Comparison of ENCODE assay signal across 8 mouse cellular contexts in the genomic region with DNA sequence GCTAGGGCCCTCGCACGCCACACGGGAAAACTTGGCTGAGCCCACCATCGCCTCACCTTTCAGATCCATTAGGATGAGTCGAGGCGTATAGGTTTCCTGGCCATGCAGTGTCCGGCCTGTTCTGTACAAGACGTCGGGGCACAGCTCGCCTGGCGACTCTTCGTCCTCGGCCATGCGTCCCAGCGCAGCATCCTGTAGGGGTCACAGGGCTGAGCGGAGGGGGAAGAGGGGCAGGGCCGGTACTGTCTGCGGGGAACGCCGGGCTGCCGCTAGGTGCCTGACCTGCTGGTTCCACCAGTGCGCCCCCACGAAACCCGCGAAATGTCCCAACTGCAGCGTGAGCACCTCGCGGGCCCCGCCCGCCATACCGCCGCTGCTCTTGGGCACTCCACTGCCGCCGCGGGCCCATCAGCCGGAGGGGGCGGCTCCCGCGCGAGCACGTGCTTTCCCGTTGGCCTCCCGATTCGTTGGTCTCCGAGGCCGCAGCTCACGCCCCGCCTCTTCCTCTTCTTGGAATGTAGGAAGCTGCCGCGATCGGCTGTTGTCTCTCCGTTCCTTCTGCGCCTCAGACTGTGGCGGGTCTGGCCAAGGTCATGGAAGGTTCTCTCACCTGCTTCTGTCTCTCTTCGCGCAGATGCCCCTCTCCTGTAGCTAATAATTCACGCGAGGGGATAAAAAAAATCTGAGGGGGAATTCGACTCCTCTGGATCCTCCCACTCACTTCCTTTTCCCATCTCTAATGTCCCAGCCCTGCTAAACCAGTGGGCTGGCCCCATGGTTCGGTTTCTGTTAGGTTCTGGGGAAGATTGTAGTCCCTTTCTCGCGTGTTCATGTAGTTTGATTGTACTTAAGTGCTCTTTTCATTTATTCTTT. TPM values are rescaled to one million over a fixed set of nuclear protein-coding genes. Genes with fewer than 3 reads are reported as not detected.
DNase-seq lines count a peak whose midpoint lies in the region; ATAC-seq lines count a peak whose summit lies in the region.

A gene (minus strand): TSS at position 489 of the 873 bp plus-strand sequence.

- peaks cover 5% of the 10 kb centered on the region for H3K36me3 ChIP-seq in hindbrain, embryonic 11.5 days (ENCODE audit: control insufficient read depth, insufficient read depth, low read length)

- H3K9me3 ChIP-seq in hindbrain, embryonic 11.5 days (ENCODE audit: control insufficient read depth, low read length) = no peaks in the 10 kb centered on the region

- peak; percentile 93 for DNase-seq in MN1 (ENCODE audit: low spot score)
- peak; percentile 91 for DNase-seq in cerebellum, adult 9-10 months
- DNase-seq in frontal cortex, adult 2 months (ENCODE audit: extremely low spot score in 1 of 2, low spot score in 1 of 2) = peak; percentile 86 to 93
- peak; percentile 92 for DNase-seq in hindbrain, embryonic 11.5 days (ENCODE audit: low spot score)
- peak; percentile 89 to 93 for DNase-seq in layer of hippocampus, postnatal 10 days (ENCODE audit: low spot score in 2 of 2)
- peak; percentile 97 for DNase-seq in lung, postnatal 10 days
- DNase-seq in ovary, postnatal 36 days (ENCODE audit: low spot score) = peak; percentile 91
- peak; percentile 93 for DNase-seq in thymus, postnatal 25 days

- peak within 1 kb of the TSS; percentile 81 for H3K4me2 ChIP-seq in hindbrain, embryonic 11.5 days (replicated peaks; ENCODE audit: low read depth, low read length)

- WGBS in hindbrain, embryonic 11.5 days = under 1% methylated on average over 62 of the region's 62 CpGs

- no peaks in the 10 kb centered on the region for H3K27me3 ChIP-seq in hindbrain, embryonic 11.5 days (ENCODE audit: control insufficient read depth, insufficient read depth, low read length)

- peak within 1 kb of the TSS; percentile 67 for H3K27ac ChIP-seq in hindbrain, embryonic 11.5 days (ENCODE audit: low read depth, low read length)

- peak within 1 kb of the TSS; percentile 79 for H3K9ac ChIP-seq in hindbrain, embryonic 11.5 days (ENCODE audit: low read depth, low read length)

- H3K4me1 ChIP-seq in hindbrain, embryonic 11.5 days (replicated peaks; ENCODE audit: control insufficient read depth, insufficient read depth, low read length) = no peaks in the 10 kb centered on the region

- ATAC-seq in hindbrain, embryonic 11.5 days (ENCODE audit: low FRiP score) = peak; percentile 96

- H3K4me3 ChIP-seq in hindbrain, embryonic 11.5 days (ENCODE audit: low read depth, low read length) = peak within 1 kb of the TSS; percentile 62

RNA-seq across cellular contexts. Expression of the gene that starts here (rescaled TPM):
- polyA plus RNA-seq in frontal cortex, adult 2 months (2012; rRNA removed) = 34.7 and 36.8 TPM in 2 replicates
- 47.4 and 49.8 TPM in 2 replicates for polyA plus RNA-seq in hindbrain, embryonic 11.5 days (2014; fragmentation: Nextera tagmentation; extraction: Ambion mirVana)
- 10 to 100 TPM; 31.1 to 32.9 TPM for total RNA-seq in layer of hippocampus, postnatal 10 days (2021)

Comparison
In these comparisons a context has a peak if more than half of its experiments do, and no peak if none do; other contexts are left out.
1. Peak in every context shown above with its lines: DNase-seq, ATAC-seq, H3K4me3 ChIP-seq and H3K27ac ChIP-seq.